Mouse (Mus musculus): ENCODE measurements at regions not wholly inside any gene's neighbourhood (a gene's known extent, or its start where the extent isn't known, plus 50 kb on each side); places are given as distances from the start of the nearest gene placed in this dataset.

GRCm38 (mm10) chr4:119053680-119054079 is 54.8 kb upstream of the Slc2a1 start:
- Histone ChIP-seq H3K4me3 (ENCODE audit: low read depth, low read length) (no peak overlapping the region), H3K27me3 (ENCODE audit: control insufficient read depth, insufficient read depth, low read length, poor library complexity, severe bottlenecking) (no peaks in the 10 kb centered on the region), H3K9ac (ENCODE audit: low read depth, poor library complexity, severe bottlenecking) (no peak overlapping the region), H3K27ac (ENCODE audit: insufficient read depth, low read length) (no peak overlapping the region), H3K36me3 (ENCODE audit: control insufficient read depth, insufficient read depth, low read length, poor library complexity, severe bottlenecking) (no peaks in the 10 kb centered on the region), H3K9me3 (replicated peaks; ENCODE audit: control insufficient read depth, insufficient read depth, low read length, poor library complexity, severe bottlenecking) (no peaks in the 10 kb centered on the region), H3K4me1 (ENCODE audit: control insufficient read depth, insufficient read depth, low read length) (peaks cover 10% of the 10 kb centered on the region)
- TF ChIP-seq EP300 (IDR thresholded peaks at IDR 0.05; ENCODE audit: insufficient read depth, low read depth, low read length) (no peak), CTCF (IDR thresholded peaks at IDR 0.05; ENCODE audit: low read depth, low read length) (no peak), POLR2A (IDR thresholded peaks at IDR 0.05; ENCODE audit: insufficient read depth, low read length) (no peak)

GRCm38 (mm10) chr4:119054129-119054528 is 54.4 kb upstream of the Slc2a1 start:
- H3K4me3 ChIP-seq (ENCODE audit: low read depth, low read length), result no peak overlapping the region
- no peaks in the 10 kb centered on the region for H3K9me3 ChIP-seq (replicated peaks; ENCODE audit: control insufficient read depth, insufficient read depth, low read length, poor library complexity, severe bottlenecking)
- H3K4me1 ChIP-seq (ENCODE audit: control insufficient read depth, insufficient read depth, low read length), result peaks cover 10% of the 10 kb centered on the region
- H3K27me3 ChIP-seq (ENCODE audit: control insufficient read depth, insufficient read depth, low read length, poor library complexity, severe bottlenecking), result no peaks in the 10 kb centered on the region
- H3K9ac ChIP-seq (ENCODE audit: low read depth, poor library complexity, severe bottlenecking), result no peak overlapping the region
- H3K27ac ChIP-seq (ENCODE audit: insufficient read depth, low read length), result no peak overlapping the region
- H3K36me3 ChIP-seq (ENCODE audit: control insufficient read depth, insufficient read depth, low read length, poor library complexity, severe bottlenecking), result no peaks in the 10 kb centered on the region
- TF ChIP-seq POLR2A (IDR thresholded peaks at IDR 0.05; ENCODE audit: insufficient read depth, low read length) (no peak), EP300 (IDR thresholded peaks at IDR 0.05; ENCODE audit: insufficient read depth, low read depth, low read length) (no peak), CTCF (IDR thresholded peaks at IDR 0.05; ENCODE audit: low read depth, low read length) (no peak)

GRCm38 (mm10) chr4:119057191-119057590 is 51.3 kb upstream of the Slc2a1 start:
- no peak for TF ChIP-seq CTCF (IDR thresholded peaks at IDR 0.05; ENCODE audit: low read depth, low read length)
- no peak for TF ChIP-seq POLR2A (IDR thresholded peaks at IDR 0.05; ENCODE audit: insufficient read depth, low read length)
- no peak for TF ChIP-seq EP300 (IDR thresholded peaks at IDR 0.05; ENCODE audit: insufficient read depth, low read depth, low read length)
- H3K4me1 ChIP-seq (ENCODE audit: control insufficient read depth, insufficient read depth, low read length), result no peaks in the 10 kb centered on the region

GRCm38 (mm10) chr4:119057826-119058225 is 50.7 kb upstream of the Slc2a1 start:
- no peaks in the 10 kb centered on the region for H3K4me1 ChIP-seq (ENCODE audit: control insufficient read depth, insufficient read depth, low read length)
- H3K9ac ChIP-seq (ENCODE audit: low read depth, poor library complexity, severe bottlenecking), result no peak overlapping the region
- no peaks in the 10 kb centered on the region for H3K9me3 ChIP-seq (replicated peaks; ENCODE audit: control insufficient read depth, insufficient read depth, low read length, poor library complexity, severe bottlenecking)
- H3K27me3 ChIP-seq (ENCODE audit: control insufficient read depth, insufficient read depth, low read length, poor library complexity, severe bottlenecking), result no peaks in the 10 kb centered on the region
- H3K36me3 ChIP-seq (ENCODE audit: control insufficient read depth, insufficient read depth, low read length, poor library complexity, severe bottlenecking), result no peaks in the 10 kb centered on the region
- H3K4me3 ChIP-seq (ENCODE audit: low read depth, low read length), result no peak overlapping the region
- no peak for TF ChIP-seq EP300 (IDR thresholded peaks at IDR 0.05; ENCODE audit: insufficient read depth, low read depth, low read length)
- TF ChIP-seq CTCF (IDR thresholded peaks at IDR 0.05; ENCODE audit: low read depth, low read length), result no peak
- no peak for TF ChIP-seq POLR2A (IDR thresholded peaks at IDR 0.05; ENCODE audit: insufficient read depth, low read length)
- H3K27ac ChIP-seq (ENCODE audit: insufficient read depth, low read length), result no peak overlapping the region

More at GRCm38 (mm10) chr4:119057191-119057590, 51.3 kb upstream of the Slc2a1 start:
- H3K27ac ChIP-seq (ENCODE audit: insufficient read depth, low read length), result no peak overlapping the region
- H3K9me3 ChIP-seq (replicated peaks; ENCODE audit: control insufficient read depth, insufficient read depth, low read length, poor library complexity, severe bottlenecking), result no peaks in the 10 kb centered on the region
- H3K27me3 ChIP-seq (ENCODE audit: control insufficient read depth, insufficient read depth, low read length, poor library complexity, severe bottlenecking), result no peaks in the 10 kb centered on the region
- no peak overlapping the region for H3K9ac ChIP-seq (ENCODE audit: low read depth, poor library complexity, severe bottlenecking)
- H3K4me3 ChIP-seq (ENCODE audit: low read depth, low read length), result no peak overlapping the region
- H3K36me3 ChIP-seq (ENCODE audit: control insufficient read depth, insufficient read depth, low read length, poor library complexity, severe bottlenecking), result no peaks in the 10 kb centered on the region
